Mouse (Mus musculus) embryonic facial prominence, embryonic 13.5 days (tissue): Measurements from ENCODE around the gene Phf10. TPM values are rescaled to one million over a fixed set of nuclear protein-coding genes. Genes with fewer than 3 reads are reported as not detected.
"Not testable (repeated sequence)": the region's sequence is repeated elsewhere in the genome, so short reads cannot be mapped to it uniquely, and the experiment has no call there.

Experiments used
- ATAC-seq: fragments of 200-750 bp; cut with Nextera tagmentation; 2 replicates; pipeline ENCODE4 v1.8.0; 2017; ENCODE audit warnings: low read depth; ENCODE audit not compliant: insufficient number of reproducible peaks, insufficient read depth, low FRiP score, low TSS enrichment
- H3K27ac ChIP-seq: fragments of 300-500 bp; sonication (generic); 2 replicates; pipeline ENCODE4 v1.5.1; 2015; ENCODE audit warnings: moderate library complexity, mild to moderate bottlenecking, inconsistent platforms
- H3K27me3 ChIP-seq: fragments of 300-500 bp; sonication (generic); 2 replicates; pipeline ENCODE4 v1.6.1; 2015; ENCODE audit warnings: mild to moderate bottlenecking, inconsistent platforms
- H3K36me3 ChIP-seq: fragments of 300-500 bp; sonication (generic); 2 replicates; pipeline ENCODE4 v1.6.1; 2015; ENCODE audit warnings: mild to moderate bottlenecking, inconsistent platforms
- H3K4me1 ChIP-seq: fragments of 300-500 bp; sonication (generic); 2 replicates; pipeline ENCODE4 v1.6.1; 2015; ENCODE audit warnings: inconsistent platforms
- H3K4me2 ChIP-seq: fragments of 300-500 bp; sonication (generic); 2 replicates; pipeline ENCODE4 v1.6.1; 2015; ENCODE audit warnings: moderate library complexity, mild to moderate bottlenecking, inconsistent platforms
- H3K4me3 ChIP-seq: fragments of 300-500 bp; sonication (generic); 2 replicates; pipeline ENCODE4 v1.5.1; 2015; ENCODE audit warnings: mild to moderate bottlenecking, inconsistent platforms
- H3K9ac ChIP-seq: fragments of 300-500 bp; sonication (generic); 2 replicates; pipeline ENCODE4 v1.6.1; 2015; ENCODE audit warnings: mild to moderate bottlenecking, inconsistent platforms
- H3K9me3 ChIP-seq: fragments of 300-500 bp; sonication (generic); 2 replicates; pipeline ENCODE4 v1.6.1; 2016; ENCODE audit warnings: inconsistent platforms
- WGBS: fragments of 180-500 bp; shearing (Covaris S2); methylation state at CpG from one replicate; pipeline ENCODE4 v1.1.7; 2015; ENCODE audit warnings: mixed read lengths; 5-methylcytosine and 5-hydroxymethylcytosine counted together
- polyA plus RNA-seq: library from polyadenylated mRNA; unstranded; fragments of >200 nt; fragmentation: Nextera tagmentation; extraction: Ambion mirVana; gene quantifications from 2 replicates; pipeline ENCODE4 v1.2.1, GENCODE M21; 2015

Gene Phf10
- polyA plus RNA-seq, 1 experiment from 2014 or later: 36.0 TPM

DNA sequence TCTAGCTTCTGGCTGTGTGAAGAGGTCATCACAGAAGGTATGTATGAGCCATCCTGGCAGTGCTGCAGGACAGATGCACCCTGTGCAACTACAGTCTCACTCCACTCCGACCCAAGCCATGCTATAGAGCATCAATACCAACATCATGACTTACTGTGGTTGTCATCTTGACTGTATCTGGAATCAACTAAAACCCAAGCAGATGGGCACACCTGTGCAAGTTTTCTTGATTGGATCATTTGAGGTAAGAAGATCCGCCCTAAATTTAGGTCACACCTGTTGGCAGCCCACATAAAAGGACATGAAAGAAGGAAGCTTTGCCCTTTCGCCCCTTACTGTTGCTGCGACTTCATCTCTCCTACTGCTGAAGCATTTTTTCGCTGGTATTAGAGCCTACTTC is 51.7 kb downstream of the Phf10 start:
- Histone ChIP-seq H3K36me3 (no peaks in the 10 kb centered on the region), H3K4me3 (no peak overlapping the region), H3K27ac (no peak overlapping the region), H3K9ac (no peak overlapping the region), H3K4me2 (no peak overlapping the region), H3K27me3 (peaks cover 4% of the 10 kb centered on the region; the same call in 1 of the 2 replicates), H3K4me1 (0 out of 2 replicates have a peak, but pooled peaks cover 4% of the 10 kb centered on the region), H3K9me3 (no peaks in the 10 kb centered on the region)
- no peak for ATAC-seq
- 80% methylated on average over 5 of the region's 5 CpGs for WGBS

DNA sequence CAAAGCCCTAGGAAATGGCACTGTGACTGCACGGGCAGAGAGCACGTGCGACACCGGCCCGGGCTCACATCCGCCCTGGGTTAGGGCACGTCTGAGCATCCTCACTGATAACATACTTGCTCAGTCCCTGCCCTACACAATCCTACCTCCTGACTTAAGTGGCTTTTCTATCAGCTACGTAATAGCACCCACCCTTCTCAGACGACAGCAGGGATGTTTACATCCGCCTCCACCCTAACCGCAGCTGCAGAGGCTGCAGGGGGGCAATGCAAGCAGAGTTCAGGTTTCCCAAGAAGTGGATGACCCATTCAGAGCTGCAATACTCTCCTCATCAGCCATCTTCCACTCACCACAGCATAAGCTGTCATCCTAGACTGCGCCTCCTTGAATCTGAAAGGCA is 53.9 kb downstream of the Phf10 start:
- 0 out of 2 replicates have a peak, but pooled peaks cover 6% of the 10 kb centered on the region for H3K4me1 ChIP-seq
- H3K4me3 ChIP-seq: no peak overlapping the region
- peaks cover 4% of the 10 kb centered on the region; the same call in 1 of the 2 replicates for H3K27me3 ChIP-seq
- ATAC-seq: no peak
- H3K36me3 ChIP-seq: no peaks in the 10 kb centered on the region
- 0 out of 2 replicates have a peak overlapping the region, but pooled peaks have one; percentile 16 for H3K9ac ChIP-seq
- H3K9me3 ChIP-seq: no peaks in the 10 kb centered on the region
- no peak overlapping the region for H3K4me2 ChIP-seq
- no peak overlapping the region for H3K27ac ChIP-seq
- 76% methylated on average over 12 of the region's 12 CpGs for WGBS

DNA sequence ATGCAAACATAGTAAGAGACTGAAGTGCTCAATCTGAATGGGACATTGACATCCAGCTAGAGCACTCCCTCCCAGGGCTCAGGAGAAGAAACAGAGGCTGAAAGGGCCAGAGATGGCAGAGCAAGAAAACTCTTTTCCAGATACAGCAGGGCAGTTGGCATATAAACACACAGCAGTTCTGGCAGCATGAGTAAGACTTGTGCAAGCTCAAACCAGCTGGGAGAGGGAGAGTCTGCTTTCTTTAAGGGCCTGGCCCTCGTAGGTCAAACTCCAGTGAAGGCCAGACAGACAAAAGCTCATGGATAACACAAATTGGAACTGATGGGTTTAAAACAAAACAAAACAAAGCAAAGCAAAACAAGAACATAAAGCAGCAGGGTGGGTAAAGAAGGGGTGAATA is 54.5 kb downstream of the Phf10 start:
- 34% methylated on average over 1 of the region's 1 CpGs for WGBS
- H3K9ac ChIP-seq: no peak overlapping the region

DNA sequence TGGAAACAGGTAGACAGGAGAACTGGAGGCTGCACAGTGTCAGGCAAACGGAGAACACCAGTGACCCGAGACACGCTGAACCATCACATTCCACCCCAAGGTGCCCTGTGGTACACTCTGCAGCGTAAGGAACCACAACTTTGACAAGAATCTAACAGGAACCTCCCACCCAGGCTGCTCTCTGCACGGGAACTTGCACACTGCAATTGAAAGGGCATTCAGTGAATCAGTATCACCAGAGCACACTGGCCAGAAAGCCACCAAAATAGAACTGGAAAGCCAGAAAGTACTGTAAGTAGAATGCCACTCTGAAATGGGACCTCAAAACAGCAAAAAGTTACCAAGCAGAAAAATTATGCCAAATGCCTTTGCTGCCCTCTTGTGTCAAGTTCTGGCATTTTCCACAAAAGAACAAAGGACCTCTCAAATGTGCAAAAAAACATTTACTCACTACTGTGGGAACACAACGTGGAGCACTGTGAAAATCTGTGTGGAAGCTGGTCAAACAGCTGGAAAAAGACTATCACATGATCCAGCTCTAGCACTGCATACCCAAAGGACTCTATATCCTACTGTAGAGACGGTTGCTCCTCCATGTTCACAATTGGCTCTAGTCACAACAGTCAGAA is 56.3 kb downstream of the Phf10 start:
- Histone ChIP-seq H3K9ac (peak overlapping the region; percentile 32; the same call in 1 of the 2 replicates), H3K4me1 (0 out of 2 replicates have a peak, but pooled peaks cover 6% of the 10 kb centered on the region), H3K27ac (no peak overlapping the region), H3K9me3 (no peaks in the 10 kb centered on the region), H3K36me3 (no peaks in the 10 kb centered on the region), H3K4me3 (no peak overlapping the region), H3K27me3 (peaks cover 4% of the 10 kb centered on the region; the same call in 1 of the 2 replicates), H3K4me2 (no peak overlapping the region)
- 0 out of 2 replicates have a peak, but pooled peaks have one; percentile 22 for ATAC-seq
- WGBS: 51% methylated on average over 7 of the region's 7 CpGs

More for the DNA sequence above, 54.5 kb downstream of the Phf10 start:
- H3K4me1 ChIP-seq: 0 out of 2 replicates have a peak, but pooled peaks cover 6% of the 10 kb centered on the region
- H3K27ac ChIP-seq: no peak overlapping the region
- H3K36me3 ChIP-seq: no peaks in the 10 kb centered on the region
- H3K4me3 ChIP-seq: no peak overlapping the region
- no peaks in the 10 kb centered on the region for H3K9me3 ChIP-seq
- H3K4me2 ChIP-seq: no peak overlapping the region
- no peak for ATAC-seq
- H3K27me3 ChIP-seq: peaks cover 4% of the 10 kb centered on the region; the same call in 1 of the 2 replicates

DNA sequence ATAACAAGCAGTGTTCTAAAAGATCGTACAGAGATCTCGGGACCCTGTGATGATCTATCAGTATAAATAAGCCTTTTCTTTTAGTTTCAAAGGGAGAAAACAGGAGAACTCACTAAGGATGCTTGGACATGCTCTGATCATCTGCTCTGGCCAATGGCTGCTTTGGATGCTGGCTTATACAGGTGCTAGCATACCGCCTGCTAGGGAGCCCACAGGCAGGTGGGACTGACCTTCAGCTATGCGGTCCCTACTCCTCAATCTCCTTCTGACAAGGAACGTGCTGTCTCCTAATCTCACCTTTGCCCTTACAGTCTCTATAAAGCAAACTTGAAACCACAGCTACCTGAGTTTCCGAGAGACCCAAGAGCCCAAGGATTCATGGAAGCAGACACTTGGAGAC is 56.9 kb downstream of the Phf10 start:
- no peak overlapping the region for H3K27ac ChIP-seq
- H3K4me1 ChIP-seq: 0 out of 2 replicates have a peak, but pooled peaks cover 6% of the 10 kb centered on the region
- no peak overlapping the region for H3K4me2 ChIP-seq
- H3K27me3 ChIP-seq: peaks cover 4% of the 10 kb centered on the region; the same call in 1 of the 2 replicates
- WGBS: 86% methylated on average over 6 of the region's 6 CpGs
- H3K4me3 ChIP-seq: no peak overlapping the region
- ATAC-seq: no peak
- no peaks in the 10 kb centered on the region for H3K36me3 ChIP-seq
- H3K9ac ChIP-seq: 0 out of 2 replicates have a peak overlapping the region, but pooled peaks have one; percentile 32
- H3K9me3 ChIP-seq: no peaks in the 10 kb centered on the region

DNA sequence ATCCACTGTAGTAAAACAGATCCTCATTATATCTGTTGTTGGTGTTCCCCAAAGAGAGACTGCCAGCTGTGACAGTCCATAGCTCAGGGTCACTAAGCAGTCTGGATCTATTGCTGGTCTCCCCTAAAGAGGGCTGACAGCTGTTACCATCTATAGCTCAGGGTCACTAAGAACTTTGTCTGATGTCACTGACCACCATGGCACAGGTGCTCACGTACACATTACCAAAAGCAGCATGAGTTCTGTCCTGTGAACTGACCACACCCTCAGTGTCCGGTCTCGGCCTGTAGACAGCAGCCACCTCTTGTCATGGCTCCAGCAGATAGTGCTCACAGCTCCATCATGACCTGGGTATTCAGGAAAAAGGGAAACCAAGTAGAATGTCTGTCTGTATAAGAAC is 57.9 kb downstream of the Phf10 start:
- Histone ChIP-seq H3K27ac (no peak overlapping the region), H3K27me3 (peaks cover 4% of the 10 kb centered on the region; the same call in 1 of the 2 replicates), H3K9ac (no peak overlapping the region), H3K4me2 (no peak overlapping the region), H3K4me3 (no peak overlapping the region), H3K36me3 (no peaks in the 10 kb centered on the region), H3K9me3 (no peaks in the 10 kb centered on the region), H3K4me1 (0 out of 2 replicates have a peak, but pooled peaks cover 6% of the 10 kb centered on the region)
- no peak for ATAC-seq
- WGBS: 88% methylated on average over 3 of the region's 3 CpGs

DNA sequence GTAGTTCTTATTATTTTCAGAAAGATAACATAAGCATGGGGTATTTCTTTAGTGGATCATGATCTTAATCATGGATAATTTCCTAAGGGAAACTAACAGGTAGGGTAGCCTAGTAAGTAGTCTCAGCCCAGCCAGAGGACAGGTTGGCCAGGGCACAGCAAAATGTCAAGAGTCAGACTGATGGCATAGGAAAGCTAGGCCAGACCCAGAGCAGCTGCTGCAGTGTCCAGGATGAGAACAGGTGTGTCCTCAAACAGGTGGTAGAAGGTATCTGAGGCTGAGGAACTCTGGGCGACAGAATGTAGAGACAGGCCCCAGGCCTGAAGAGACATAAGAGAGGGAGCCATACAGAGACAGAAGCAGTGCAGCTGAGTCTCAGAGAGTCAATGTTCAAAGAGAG is 62.1 kb downstream of the Phf10 start:
- no peaks in the 10 kb centered on the region for H3K9me3 ChIP-seq
- H3K4me2 ChIP-seq: no peak overlapping the region
- H3K27ac ChIP-seq: no peak overlapping the region
- H3K4me1 ChIP-seq: no peaks in the 10 kb centered on the region
- no peak overlapping the region for H3K9ac ChIP-seq
- no peaks in the 10 kb centered on the region for H3K36me3 ChIP-seq
- ATAC-seq: no peak
- WGBS: 90% methylated on average over 1 of the region's 1 CpGs
- H3K27me3 ChIP-seq: no peaks in the 10 kb centered on the region
- H3K4me3 ChIP-seq: no peak overlapping the region

DNA sequence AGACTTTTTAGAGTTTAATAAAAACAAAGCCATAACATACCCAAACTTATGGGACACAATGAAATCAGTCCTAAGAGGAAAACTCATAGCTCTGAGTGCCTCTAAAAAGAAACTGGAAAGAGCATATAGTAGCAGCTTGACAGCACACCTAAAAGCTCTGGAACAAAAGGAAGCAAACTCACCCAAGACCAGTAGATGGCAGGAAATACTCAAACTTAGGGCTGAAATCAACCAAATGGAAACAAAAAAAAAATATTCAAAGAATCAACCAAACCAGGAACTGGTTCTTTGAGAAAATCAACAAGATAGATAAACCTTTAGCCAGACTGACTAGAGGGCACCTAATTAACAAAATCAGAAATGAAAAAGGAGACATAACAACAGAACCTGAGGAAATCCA is 66.0 kb downstream of the Phf10 start:
- not testable (repeated sequence) for H3K4me3 ChIP-seq, ATAC-seq, H3K9ac ChIP-seq, H3K36me3 ChIP-seq, H3K9me3 ChIP-seq, H3K27ac ChIP-seq, H3K27me3 ChIP-seq, H3K4me1 ChIP-seq, H3K4me2 ChIP-seq

Other genes with a start within 250 kb of the Phf10 start
- gene Wdr27, start 18.1 kb downstream of the Phf10 start, polyA plus RNA-seq: 6.6 and 7.7 TPM in 2 replicates
- 32.7 and 32.8 TPM in 2 replicates for gene 1600012H06Rik, start 18.1 kb downstream of the Phf10 start, polyA plus RNA-seq
- gene 9030025P20Rik, start 17.2 kb upstream of the Phf10 start, polyA plus RNA-seq: 9.6 and 11.3 TPM in 2 replicates
- gene Gm3417, start 17.5 kb upstream of the Phf10 start, polyA plus RNA-seq: not detected in 2 replicates
- gene Gm3435, start 48.9 kb upstream of the Phf10 start, polyA plus RNA-seq: 7.4 and 8.8 TPM in 2 replicates
- 88.0 and 91.3 TPM in 2 replicates for gene Ermard, start 79.9 kb upstream of the Phf10 start, polyA plus RNA-seq
- gene Tcte3, start 80.2 kb upstream of the Phf10 start, polyA plus RNA-seq: not detected in 2 replicates
- gene Gm3448, start 80.3 kb upstream of the Phf10 start, polyA plus RNA-seq: 3.7 and 5.4 TPM in 2 replicates